Mouse (Mus musculus): ENCODE measurements around the gene Urm1. TPM values are rescaled to one million over a fixed set of nuclear protein-coding genes. Genes with fewer than 3 reads are reported as not detected.

Gene Urm1
- polyA plus RNA-seq, 2 experiments from 2014 or later, result 21.1 to 25.3 TPM

- no peak for ATAC-seq
These were observed 11.2 kb downstream of the Urm1 start for GRCm38 (mm10) chr2:29831106-29831505.

DNA sequence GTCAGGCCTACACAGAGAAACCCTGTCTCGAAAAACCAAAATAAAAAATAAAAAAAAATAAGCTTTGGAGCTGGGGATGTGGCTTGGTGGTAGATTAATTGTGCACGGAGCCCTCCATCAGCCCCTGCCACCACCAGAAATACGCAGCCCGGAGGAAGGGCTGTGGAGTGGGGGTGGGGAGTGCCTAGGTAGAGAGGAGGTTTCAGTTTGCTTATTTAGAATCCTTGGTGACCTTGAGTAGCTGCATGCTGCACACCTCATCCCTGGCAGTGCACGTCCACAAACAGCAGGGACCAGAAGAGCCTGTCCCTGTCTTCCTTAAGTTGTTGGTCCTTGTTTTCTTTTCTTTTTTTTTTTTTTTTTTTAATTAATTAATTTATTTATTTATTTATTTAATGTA is 13.9 kb downstream of the Urm1 start:
- ATAC-seq, result no peak

- no peak for ATAC-seq
These were observed 15.6 kb downstream of the Urm1 start for GRCm38 (mm10) chr2:29835391-29835899.

DNA sequence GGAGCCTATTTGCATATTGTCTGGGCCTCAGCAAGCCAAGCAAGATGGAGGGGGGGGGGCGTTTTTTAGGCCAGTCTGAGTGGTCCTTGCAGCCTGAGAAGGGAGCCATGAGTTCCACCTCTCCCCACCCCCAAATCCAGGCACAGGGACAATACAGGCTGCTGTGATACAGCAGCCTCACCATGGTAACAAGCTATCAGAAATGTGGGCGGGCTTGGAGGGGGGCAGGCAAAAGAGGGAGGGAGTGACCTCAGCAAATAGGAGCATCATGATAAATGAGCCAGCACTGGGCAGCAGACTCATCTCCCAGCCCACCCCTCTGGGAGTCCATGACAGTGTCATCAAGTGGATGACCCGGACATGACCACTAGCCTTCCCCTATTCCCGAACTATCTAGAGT is 19.6 kb downstream of the Urm1 start:
- no peak for ATAC-seq

DNA sequence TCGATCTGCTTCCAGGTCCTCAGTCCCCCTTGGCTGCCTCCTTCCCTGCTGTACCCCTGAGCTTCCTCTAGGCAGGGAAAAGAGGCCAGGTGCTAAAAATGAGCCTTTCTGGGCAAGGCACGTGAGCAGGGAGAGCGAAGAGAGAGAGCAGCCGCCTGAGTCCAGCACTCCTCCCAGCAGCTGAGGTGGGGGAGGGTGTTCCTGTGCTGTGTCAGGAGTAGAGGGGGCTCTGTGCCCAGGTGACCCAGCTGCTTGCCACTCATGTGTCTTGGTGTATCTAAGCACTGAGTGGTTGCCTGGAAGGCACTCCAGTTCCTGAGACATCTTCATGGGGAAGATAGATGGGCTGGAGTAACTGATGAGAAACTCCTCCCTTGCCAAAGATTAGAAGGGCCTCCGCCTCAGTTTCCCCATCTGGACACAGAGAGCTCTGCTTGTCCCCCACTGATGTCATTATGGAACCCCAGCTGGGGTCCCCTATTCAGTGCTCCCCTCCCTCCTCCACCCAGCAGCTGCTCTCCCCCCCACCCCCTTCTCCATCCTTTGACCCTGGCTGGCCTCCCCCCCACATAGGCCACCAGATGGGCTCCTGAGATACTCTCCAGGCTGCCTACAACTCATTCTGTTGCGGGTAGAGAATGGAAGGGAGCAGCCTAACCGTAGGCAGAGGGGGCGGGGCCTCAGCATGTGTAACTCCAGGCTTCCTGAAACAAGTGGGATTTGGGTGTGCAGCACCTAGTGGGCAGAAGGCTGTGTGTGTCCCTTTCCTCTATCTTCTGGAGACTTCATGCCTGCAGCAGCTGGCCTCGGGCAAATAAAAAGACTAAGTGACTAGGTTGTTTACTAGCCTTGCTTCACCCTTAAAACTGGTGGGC is 23.6 kb downstream of the Urm1 start:
- ATAC-seq, result no peak

GRCm38 (mm10) chr2:29844115-29844514 is 24.2 kb downstream of the Urm1 start:
- no peak for ATAC-seq

DNA sequence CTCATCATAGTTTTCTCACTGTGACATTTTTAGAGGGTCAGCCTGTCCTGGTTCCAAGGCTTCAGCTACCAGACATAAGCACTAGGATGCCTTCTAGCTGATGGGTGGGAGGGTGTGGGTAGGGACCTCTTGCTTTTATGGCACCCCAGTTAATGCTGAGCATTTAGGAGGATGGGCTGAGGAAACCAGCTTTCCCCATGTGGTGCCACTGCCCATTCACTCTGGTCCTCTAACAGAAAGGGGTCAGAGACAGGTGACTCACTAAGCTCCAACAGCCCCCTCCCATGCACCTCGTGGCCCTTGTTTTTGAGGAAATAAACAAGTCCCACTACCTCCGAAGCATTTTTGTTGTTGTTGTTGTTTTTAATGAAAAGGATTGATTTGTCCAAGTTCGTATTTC is 24.8 kb downstream of the Urm1 start:
- ATAC-seq, result no peak

DNA sequence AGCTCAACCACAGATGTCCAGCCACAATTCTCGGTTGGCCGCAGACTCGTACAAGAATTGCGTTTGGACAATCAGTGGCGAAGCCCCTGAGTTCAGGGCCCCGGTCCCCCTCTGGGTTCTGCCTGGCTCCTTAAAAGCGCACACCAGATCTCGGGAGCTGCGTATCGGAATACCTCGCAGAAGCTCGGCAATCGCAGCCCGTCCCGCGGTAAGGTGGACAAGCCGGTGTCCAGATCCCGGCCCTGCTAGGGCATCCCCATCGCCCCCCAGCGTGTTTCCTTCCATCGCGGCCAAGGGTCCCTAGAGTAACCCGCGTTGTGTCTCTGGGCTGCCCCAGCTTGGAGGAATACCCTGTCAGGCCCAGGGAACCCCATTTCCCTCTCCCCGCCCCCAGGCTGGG is 25.8 kb downstream of the Urm1 start:
- no peak for ATAC-seq

GRCm38 (mm10) chr2:29846061-29846853 is 26.4 kb downstream of the Urm1 start:
- ATAC-seq, result no peak

GRCm38 (mm10) chr2:29846911-29847310 is 27.0 kb downstream of the Urm1 start:
- ATAC-seq, result no peak

DNA sequence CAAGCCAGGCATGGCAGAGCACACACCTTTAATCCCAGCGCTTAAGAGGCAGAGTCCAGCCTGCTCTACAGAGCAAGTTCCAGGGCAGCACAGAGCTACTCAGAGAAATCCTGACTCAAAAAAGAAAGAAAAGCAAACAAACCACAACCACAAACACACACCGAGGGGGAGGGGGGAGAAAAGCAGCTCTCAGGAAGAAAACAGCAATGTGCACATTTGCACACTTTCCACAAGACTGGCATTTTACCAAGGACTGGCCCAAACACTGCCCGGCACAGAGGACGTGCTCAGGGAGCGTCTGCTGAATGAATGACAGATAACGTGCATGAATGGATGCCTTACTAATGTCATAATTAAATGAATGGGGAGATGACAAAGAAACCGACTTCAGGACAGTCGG is 29.2 kb downstream of the Urm1 start:
- ATAC-seq, result no peak

DNA sequence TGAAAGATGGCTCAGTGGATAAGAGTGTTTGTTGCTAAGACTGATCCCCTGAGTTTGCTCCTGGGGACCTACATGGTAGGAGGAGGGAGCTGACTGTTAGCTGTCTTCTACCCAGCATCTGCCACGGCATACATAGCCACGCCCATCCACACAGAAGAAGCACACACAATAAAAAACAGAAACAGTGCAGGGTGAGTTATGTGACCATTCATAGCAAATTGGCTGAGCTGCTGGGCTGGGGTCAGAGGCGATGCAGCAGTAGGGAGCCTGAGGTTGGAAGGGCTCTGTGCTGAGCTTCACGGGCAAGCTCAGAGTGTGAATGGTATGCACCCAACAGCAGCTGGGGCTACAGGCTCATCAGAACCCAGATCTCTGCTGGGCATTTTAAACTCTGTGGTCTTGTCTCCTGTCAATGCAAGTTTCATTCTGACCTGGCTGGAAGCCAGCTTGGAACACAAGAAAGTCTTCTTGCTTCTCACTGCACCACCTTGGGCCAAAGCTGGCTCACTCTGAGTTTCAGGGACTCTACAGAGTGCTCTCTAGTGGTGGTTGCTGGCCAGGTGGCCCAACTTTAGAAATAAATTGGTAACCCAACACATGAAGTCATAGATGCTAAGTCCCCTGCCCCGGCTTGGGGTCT is 30.1 kb downstream of the Urm1 start:
- ATAC-seq, result no peak

- ATAC-seq, result no peak
These were observed 33.1 kb downstream of the Urm1 start for GRCm38 (mm10) chr2:29852957-29853485.

GRCm38 (mm10) chr2:29853736-29854135 is 33.9 kb downstream of the Urm1 start:
- no peak for ATAC-seq

GRCm38 (mm10) chr2:29855585-29856210 is 35.8 kb downstream of the Urm1 start:
- no peak for ATAC-seq

- no peak for ATAC-seq
These were observed 36.8 kb downstream of the Urm1 start for GRCm38 (mm10) chr2:29856451-29857260.

GRCm38 (mm10) chr2:29857341-29857740 is 37.5 kb downstream of the Urm1 start:
- no peak for ATAC-seq

DNA sequence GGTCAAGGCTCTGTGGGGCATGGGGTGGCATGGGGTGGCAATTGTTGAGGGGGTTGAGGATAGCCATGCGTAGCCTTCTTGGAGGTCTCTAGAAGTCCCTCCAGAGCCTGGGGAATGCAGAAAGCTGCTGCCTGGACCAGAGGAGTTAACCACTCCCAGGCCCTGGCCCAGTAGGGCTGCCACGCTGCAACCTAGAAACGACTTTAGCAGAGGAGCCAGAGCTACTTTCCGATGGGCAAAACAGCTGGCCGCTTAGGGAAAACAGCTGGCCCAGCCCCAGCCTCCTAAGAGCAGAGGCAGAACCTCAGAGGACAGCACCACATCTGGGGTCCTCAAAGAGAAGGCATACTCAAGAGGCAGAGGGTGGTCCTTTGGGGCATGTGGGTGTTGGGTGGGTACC is 38.1 kb downstream of the Urm1 start:
- ATAC-seq, result no peak

- ATAC-seq, result no peak
These were observed 39.0 kb downstream of the Urm1 start for GRCm38 (mm10) chr2:29858748-29859473.

- ATAC-seq, result no peak
These were observed 45.2 kb downstream of the Urm1 start for GRCm38 (mm10) chr2:29865125-29865524.
